Mouse (Mus musculus): ENCODE results near the gene Card10.
"Not testable (repeated sequence)": the region's sequence is repeated elsewhere in the genome, so short reads cannot be mapped to it uniquely, and the experiment has no call there.

The Card10 gene

DNA sequence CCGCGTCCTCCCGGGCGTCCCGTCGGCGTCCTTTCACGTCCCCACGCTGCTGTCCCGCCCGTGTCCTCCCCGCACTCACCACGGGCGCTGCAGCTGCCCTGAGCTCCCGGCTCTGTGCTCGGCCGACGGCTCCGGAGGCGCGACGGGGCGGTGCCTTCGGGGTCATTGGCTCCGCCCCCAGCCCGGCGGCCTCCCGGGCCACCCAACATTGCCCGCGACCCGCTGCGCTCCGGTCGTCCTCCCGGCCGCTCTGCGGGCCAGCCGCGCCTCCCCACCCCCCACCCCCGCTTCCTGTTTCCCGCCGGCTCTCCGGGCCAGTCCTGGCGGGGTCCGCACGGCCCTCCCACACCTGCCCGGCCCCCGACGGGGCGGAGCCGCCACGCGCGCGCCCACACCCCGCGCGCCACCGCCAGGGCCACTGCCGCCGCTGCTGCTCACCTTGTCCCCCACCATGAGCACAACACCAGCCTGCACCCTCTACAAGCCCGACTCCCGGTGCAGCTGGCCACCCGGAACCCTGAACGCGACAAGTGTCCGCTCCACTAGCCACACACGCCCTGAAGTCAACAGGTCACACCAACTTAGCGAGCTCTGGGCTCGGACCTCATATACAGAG lies at the start of gene Card10:
Card10 (minus strand) TSS at position 267 of the 616 bp plus-strand sequence.
- DNase-seq (ENCODE audit: low spot score), result peak; percentile 78

- DNase-seq (ENCODE audit: low spot score), result peak; percentile 96
Measured at GRCm38 (mm10) chr15:78851505-78852153, 48.8 kb upstream of the Card10 start.

DNA sequence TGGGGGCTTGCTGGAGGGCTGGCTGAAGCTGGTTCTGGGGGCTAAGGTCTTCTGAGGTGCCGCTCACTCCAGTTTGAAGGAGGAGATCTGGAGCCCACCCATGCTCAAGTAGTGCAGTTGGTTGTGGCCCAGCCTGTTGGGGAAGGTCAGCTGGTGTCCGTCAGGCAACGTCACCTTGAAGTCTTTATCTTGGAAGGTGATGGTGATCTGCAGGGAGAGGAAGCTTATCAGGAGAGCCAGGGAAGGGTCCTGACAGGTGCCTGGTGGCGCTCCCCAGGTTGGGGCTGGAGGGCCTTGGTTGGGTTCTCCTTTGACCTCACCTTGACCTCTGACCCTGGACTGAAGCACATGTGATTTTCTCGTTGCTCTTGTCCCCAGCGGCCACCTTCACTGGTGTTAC lies 48.1 kb upstream of the Card10 start:
- DNase-seq (ENCODE audit: low spot score), result no peak

DNA sequence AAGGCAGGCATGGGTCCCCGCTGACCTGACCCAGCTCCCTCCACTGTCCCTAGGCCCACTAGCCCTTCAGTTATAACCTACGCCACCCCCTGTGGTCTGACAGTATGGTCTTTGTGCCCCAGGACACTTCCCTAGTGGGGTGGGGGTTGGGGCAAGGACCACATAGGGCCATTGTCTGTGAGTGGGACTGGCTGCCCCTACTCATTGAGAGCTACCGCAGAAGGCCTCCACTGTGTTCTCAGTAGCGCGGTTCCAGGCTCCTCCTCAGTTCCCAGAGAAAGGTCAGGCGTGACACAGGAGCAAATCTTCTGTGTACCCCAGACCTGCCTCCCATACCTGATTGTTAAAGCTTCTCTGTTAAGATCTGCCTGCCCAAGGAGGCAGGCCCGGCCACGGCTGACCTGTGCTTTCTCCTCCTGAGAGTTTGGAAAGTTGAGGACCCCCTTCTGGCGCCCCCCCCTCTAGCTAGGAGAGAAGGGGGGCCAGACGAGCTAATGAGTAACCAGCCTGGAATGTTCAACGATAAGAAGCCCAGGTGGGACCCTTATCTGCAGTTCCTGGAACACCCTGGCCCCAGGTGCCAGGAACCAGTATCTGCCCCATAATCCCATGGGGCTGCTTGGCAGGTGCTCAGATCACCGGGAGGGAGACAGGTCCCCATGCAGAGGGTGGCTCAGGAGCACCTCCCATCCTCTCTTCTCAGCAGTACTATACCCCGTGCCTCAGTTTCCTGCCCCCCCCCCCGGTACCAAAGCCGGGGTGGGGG lies 47.4 kb upstream of the Card10 start:
- no peak for DNase-seq (ENCODE audit: low spot score)

GRCm38 (mm10) chr15:78849485-78849884 lies 46.6 kb upstream of the Card10 start:
- DNase-seq (ENCODE audit: low spot score), result no peak

DNA sequence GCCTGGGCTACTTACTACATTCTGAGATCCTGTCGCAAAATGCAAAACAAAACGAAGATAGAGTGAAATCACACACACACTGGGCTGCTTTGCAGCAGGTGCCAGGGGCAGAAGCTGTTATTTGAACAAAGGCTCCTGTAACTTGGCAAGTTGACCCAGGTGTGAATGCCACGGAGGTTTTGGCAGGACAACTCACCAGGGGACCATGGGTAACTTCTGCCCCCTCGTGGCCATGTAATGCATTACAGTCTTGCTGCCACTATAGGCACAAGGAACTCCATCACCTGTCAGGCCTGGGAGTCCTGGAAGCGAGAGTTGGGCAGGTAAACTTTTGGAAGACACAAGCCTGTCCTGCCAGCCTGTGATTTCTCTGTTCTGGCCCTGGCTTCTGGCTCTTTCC lies 45.6 kb upstream of the Card10 start:
- DNase-seq (ENCODE audit: low spot score), result peak; percentile 91

- DNase-seq (ENCODE audit: low spot score), result not testable (repeated sequence)
Measured at GRCm38 (mm10) chr15:78846805-78847204, 44.0 kb upstream of the Card10 start.

DNA sequence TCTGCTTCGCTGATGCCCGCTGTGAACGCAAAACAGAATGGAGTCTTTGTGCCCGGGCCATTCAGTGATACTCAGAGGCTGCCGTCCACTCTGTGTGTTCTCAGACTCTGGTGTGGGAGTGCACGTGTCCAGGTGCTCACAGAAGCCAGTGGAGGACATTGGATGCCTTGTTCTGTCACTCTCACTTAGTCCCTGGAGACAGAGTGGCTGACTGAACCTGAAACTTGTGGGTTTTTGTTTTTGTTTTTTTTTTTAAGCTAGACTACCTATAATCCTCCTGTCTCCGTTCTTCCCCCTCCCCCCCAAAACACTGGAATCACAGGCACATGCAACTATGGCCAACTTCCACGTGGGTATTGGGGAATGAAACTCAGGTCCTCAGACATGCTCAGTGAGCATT lies 43.5 kb upstream of the Card10 start:
- DNase-seq (ENCODE audit: low spot score), result no peak

GRCm38 (mm10) chr15:78845867-78846266 lies 43.0 kb upstream of the Card10 start:
- peak; percentile 67 for DNase-seq (ENCODE audit: low spot score)

DNA sequence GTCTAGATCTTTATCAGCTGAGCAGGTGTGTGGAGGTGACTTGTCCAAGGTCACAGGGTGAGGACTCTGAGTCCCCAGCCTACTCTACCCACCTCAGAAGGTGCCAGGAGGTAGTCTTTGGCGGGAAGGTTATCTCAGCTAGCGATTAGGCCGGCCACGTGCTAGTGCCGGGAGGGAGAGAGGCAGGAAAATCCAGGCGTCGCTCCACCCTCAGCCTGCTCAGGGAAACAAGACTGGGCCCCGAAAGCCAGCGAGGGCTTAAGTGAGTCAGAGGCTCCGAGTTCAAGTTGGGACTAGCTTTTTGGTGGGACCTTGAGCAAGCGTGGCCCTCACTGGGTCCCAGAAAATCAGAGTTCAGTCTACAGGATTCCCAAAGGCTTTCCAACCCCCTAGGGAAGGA lies 42.5 kb upstream of the Card10 start:
- no peak for DNase-seq (ENCODE audit: low spot score)

GRCm38 (mm10) chr15:78844791-78845190 lies 41.9 kb upstream of the Card10 start:
- DNase-seq (ENCODE audit: low spot score), result no peak

GRCm38 (mm10) chr15:78843581-78844469 lies 41.0 kb upstream of the Card10 start:
- peak; percentile 65 for DNase-seq (ENCODE audit: low spot score)

DNA sequence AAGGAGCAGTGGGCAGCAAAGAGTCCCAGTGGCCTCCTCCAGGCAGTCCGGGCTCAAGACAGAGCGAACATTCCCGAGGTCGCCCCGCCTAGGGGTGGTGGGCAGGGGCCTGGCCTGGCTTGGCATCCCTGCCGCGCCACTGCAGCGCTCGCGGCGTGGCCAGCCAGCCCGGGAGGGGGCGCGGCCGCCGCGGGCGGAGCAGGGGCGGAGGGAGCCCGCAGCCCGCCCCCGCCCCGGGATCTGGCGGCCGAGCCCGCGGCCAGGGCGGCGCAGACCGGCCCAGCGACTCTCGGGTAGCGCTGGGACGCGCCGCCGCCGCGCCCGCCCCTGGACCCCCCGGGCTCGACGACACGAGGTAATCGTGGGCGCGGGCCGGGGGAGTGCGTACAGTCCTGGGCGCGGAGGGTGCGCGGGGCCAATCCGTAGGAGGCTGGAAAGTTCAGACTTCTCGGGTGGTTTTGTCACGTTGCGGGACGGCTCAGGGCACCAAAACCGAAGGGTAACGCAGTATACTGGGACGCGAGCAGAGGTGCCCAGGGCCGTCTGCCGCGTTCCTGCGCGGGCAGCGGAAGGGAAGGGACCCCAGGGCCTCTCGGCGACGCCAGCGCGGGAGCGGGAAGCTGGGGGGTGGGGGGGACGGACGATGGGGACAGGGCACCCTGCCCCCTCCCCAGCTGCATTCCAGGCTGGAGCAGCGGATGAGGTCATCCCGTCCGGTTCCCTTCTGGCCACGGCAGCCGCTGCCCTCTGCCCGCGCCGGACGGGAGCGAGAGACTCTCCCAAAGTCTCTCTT lies 39.7 kb upstream of the Card10 start, which contains the start of gene Cdc42ep1:
Cdc42ep1 (plus strand) TSS at position 254 of the 793 bp plus-strand sequence.
- peak; percentile 72 for DNase-seq (ENCODE audit: low spot score)

DNA sequence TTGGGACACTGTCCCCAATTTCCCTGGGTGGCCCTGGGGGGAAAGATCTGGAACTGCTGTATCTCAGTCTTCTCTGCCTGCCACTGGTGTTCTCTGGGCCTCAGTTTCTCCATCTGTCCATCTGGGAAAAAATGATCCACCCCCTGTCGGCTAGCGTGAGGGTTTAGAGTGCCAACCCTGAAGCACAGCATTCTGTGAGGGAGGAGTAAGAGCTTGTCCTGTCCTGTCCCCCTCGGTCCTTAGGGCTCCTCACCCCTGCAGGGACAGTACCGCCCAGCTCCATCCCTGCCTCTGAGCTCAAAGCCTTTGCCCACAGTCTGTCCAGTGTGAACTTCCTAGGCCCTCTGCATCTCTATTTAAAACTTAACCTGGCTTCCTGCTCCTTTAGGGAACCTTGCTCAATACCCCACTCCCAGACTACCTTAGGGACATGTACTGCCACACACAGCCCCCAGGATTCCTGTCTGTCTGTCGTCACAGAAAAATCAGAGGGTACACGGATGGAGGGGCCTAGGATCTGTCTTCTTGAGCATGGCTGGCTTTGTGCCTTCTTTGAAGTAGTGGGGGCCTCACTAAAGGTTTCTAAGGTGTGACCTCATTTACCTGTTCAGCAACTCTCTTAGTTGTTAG lies 38.4 kb upstream of the Card10 start:
- DNase-seq (ENCODE audit: low spot score), result no peak

DNA sequence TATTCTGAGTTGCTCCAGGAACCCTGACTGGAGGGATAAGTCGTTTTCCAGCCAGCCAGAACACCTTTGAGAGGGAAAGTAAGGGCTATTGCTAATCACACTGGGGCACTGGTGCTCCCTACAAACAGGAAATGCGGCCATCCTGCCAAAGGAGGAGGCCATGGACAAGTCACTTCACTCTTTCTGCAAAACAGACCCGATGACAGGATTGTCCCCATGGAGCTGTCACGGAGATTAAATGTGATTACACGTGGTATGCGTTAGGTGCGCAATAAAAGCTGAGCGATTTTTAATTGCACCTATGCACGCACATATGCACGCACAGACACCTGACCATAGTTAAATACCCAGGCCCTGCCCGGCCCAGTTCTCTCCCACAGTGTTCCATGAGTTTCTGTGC lies 37.9 kb upstream of the Card10 start:
- no peak for DNase-seq (ENCODE audit: low spot score)

- DNase-seq (ENCODE audit: low spot score), result no peak
Measured at GRCm38 (mm10) chr15:78840241-78840640, 37.4 kb upstream of the Card10 start.

DNA sequence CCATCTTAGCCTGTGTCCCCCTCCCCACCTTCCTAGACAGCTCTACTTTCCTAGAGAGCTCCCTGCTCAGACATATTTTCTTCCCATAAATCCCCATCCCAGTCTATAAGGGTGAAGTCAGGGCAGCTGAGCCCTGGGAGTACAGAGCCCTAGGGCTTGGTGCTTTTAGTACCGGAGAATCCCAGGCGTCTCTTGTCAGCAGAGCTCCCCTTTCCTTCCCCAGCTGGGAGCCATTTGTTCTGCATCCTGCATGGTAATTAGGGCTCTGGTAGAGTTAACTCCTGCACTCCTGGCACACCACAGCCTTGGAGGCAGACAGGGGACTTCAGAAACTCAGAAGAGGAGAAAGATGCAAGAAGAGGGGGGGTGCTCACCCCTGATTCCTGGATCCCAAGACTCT lies 36.9 kb upstream of the Card10 start:
- no peak for DNase-seq (ENCODE audit: low spot score)

DNA sequence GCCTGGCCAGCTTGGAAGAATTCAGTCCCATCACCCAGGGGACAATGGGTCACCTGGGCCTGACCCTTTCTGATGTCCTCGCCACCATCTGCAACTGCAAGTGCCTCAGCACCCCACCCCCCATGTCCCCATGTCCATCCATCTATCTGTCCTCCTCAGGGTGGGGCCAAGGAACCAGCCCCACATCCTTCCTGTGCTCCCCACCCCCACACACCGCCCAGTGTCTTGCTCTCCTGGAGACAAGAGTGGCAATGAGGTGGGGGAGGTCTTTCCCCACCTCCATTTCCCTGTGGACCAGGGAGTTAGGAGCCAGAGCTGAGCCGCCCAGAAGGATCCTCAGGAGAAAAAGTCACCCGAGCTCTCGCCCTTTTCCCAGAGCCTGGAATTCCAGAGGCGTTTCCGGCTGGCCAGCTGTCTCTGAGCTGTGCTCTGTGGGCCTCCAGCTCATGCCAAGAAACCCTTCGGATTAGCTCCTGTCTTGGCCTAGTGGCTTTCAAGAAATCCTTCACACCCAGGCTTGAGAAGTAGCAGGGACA lies 33.3 kb upstream of the Card10 start:
- peak; percentile 63 for DNase-seq (ENCODE audit: low spot score)

- peak; percentile 66 for DNase-seq (ENCODE audit: low spot score)
Measured at GRCm38 (mm10) chr15:78835200-78836085, 32.6 kb upstream of the Card10 start.

All from testis, postnatal 10 days (tissue).